Mouse (Mus musculus) MN1 (cell line): Measurements from ENCODE around the gene Morf4l1.

Experiments
- DNase-seq: peaks from one replicate; pipeline ENCODE4 v3.0.0-alpha.2; 2016; ENCODE audit warnings: low spot score

Morf4l1 gene

GRCm38 (mm10) chr9:90114567-90115307 lies at the start of gene Morf4l1:
Gene Morf4l1, minus strand, starts transcription at chr9:90114774.
- peak; percentile 97 for DNase-seq

- no peak for DNase-seq
Measured at GRCm38 (mm10) chr9:90163749-90164095, 49.1 kb upstream of the Morf4l1 start.

DNA sequence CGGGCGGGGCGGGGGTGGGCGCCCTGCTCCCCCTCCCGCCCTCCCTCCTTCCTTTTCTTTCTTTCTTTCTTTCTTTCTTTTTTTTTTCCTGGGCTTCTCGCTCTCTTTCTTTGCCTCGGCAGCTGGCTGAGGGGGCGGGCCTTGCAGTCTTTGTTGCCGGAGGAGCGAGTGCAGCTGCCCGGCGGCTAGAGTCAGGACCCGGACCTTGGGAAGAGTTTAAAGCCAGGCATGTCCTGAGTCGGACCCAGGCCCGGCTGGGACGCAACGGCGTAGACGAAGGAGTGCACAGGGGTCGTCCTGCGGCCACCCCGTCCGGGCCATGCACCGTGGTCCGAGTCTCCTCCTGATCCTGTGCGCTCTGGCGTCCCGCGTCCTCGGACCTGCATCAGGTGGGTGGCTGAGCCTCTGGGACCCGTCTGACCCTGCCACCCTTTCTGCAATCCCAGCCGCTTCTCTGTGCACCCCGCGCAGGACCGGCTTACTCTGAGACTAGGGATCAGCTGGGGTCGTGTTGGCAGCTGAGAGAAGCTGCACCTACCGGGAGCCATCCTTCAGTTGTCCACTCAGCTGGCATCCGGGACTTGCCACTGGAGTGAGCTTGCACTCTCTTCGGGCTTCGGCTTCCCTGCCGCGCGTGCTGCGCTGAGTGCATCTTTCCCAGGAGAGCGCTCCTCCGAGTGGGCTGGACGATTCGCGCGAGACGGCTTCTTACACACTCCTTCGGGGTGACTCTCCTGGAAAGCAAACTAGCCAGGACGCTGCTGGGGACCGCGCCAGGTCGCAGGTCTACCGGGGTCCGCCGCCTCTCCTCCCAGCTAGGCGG lies 48.6 kb upstream of the Morf4l1 start, which contains the start of gene Adamts7:
Gene Adamts7 (plus strand): TSS at position 144 of the 823 bp plus-strand sequence.
- no peak for DNase-seq

- no peak for DNase-seq
Measured at GRCm38 (mm10) chr9:90162243-90162925, 47.8 kb upstream of the Morf4l1 start.

DNA sequence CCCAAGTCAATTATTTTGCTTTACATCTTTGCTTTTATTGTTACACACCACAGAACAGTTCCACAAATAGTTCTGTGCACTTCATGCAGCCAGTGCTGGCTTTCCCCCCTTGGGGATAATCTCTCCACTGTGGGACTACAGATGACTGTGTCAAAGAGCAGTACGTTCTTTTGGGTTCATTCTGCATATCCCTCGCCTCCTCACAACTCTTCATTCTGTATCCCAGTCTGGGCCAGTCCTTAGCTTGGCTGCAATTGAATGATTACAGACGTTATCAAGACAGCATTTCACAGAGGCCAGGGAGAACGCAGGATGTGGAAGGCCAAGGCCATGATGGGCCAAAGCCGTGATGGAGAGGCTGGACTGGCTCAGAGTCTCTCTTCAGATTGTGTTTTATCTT lies 32.3 kb upstream of the Morf4l1 start:
- DNase-seq, result no peak

GRCm38 (mm10) chr9:90145788-90146187 lies 31.2 kb upstream of the Morf4l1 start:
- DNase-seq, result no peak

DNA sequence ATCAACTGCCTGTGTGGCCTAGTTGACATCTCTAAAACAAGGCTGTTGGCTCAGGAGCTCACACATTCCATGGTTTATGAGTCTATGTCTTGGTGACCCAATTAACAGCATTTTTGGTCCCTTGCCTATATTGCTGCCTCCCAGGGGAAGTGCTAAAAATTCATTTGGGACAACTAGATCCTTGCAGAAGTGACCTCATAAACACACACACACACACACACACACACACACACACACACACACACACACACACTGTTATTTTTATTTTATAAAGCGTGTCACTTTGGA lies 22.0 kb upstream of the Morf4l1 start:
- DNase-seq, result no peak

DNA sequence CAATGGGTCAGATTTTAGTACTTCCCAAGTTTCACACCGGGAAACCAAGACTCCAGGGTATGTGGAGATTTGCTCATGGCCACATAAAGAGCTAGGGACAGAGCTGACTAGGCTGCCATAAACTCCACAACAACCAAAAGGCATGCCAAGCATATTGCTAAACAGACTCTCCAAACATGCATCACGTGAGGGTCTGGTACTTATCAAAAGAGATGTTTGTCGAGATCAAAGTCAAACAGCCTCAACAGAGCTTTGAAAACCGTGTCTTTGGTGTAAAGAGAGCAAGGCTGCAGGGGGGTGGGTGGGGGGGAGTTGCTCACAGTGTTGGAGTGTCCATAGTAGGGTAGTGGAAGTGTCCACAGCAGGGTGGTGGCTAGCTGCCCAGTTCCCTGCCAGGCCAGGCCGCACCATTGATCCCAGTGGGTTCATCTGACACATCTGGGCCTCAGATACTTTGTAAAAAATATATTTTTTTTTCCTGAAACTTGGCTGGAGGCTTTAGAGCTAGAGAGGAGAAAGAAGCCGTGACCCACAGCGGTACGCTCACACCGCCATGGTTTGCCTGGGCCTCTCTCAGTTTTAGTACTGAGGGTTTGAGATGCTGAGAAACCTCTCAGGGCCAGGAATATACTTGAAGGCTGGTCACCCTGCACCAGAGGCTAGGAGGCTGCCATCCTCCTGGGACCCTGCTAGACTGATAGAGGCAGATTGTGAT lies 21.5 kb upstream of the Morf4l1 start:
- DNase-seq, result peak; percentile 35

- no peak for DNase-seq
Measured at GRCm38 (mm10) chr9:90135466-90135865, 20.9 kb upstream of the Morf4l1 start.

DNA sequence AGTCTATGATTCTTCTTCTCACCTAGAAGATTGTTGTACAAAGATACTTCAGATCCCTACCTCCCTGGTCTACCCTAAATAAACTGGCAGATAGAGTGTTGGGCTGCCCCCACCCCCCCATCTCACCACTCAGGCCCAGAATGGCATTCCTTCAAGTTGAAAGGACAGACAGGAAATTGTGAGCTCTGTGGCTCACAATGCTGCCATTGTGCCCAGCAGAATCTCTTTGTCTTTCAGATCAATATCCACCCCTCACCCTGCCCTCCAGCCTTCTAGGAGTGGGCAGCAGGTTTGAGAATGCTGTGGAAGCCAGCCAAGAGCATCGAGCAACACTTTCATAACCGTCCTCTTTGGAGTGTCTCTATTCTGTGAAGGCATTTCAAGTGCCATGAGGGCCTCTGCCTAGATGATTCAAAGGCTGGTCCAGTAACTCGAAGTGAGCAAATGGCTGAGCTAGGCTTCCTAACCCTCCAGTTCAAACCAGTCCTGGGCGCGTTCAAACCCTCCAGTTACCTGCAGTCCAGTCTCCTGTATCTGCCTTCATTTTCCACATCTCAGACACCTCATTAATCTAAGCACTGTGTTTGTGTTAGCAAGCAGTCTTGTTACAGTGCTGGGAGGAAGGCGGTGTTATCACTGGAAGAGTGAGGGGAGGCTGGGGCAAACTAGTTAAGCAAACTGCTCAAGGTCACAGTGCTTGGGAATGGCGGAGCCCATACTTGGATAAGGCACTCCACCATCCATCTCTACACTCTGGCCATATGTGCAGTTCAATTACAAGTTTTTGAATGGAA lies 19.2 kb upstream of the Morf4l1 start:
- no peak for DNase-seq

- no peak for DNase-seq
Measured at GRCm38 (mm10) chr9:90128636-90129201, 14.1 kb upstream of the Morf4l1 start.

GRCm38 (mm10) chr9:90127146-90127545 lies 12.6 kb upstream of the Morf4l1 start:
- DNase-seq, result no peak

DNA sequence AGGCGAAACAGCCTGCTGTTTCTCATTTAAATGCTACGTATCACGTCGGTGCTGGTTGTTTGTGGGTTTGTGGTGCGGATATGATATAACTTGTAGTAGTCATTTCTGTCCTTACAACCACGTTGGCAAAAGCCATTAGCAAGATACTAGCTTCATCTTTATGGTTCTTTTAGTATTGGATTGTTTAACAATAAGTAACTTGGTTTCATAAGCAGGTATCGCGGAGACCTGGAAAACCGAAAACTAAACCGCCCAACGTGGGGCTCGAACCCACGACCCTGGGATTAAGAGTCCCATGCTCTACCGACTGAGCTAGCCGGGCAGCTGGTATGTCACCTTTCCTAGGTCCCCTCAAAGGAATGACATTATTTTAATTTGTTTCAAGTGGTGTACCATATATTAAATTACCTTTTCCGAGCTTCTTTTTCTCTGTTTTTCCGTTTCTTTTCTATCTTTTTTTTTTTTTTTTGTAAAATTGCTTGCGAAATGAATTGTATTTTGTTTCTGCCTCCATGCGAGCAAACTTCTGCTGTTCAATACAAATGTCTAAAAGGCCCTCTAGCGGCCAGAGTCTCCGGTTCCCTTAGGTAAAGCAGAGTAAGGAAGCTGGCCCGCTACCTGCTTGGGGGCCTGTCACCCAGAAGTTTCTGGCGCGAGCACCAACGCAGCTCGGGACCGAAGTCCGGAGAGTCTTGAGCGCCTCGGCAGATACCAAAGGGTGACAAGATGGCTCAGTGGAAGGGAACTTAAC lies 11.9 kb upstream of the Morf4l1 start:
- peak; percentile 70 for DNase-seq

GRCm38 (mm10) chr9:90125416-90126099 lies 11.0 kb upstream of the Morf4l1 start:
- no peak for DNase-seq

DNA sequence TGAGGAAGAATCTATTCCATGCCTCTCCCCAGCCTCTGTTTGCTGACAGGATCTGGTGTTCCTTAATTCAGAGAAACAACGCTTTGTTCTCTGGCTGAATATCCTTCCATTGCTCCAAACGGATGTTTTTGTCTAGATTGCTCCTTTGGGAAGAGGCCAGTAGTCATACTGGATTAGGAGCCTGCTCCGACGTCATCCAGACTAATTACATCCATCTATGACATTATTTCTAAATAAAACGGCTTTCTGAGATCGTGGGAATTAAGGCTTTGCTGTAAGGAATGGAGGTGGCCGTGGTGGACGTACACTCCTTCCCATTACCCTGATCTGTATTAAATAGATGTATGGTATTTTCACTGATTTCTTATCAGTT lies 10.3 kb upstream of the Morf4l1 start:
- peak; percentile 41 for DNase-seq

GRCm38 (mm10) chr9:90124156-90124872 lies 9.7 kb upstream of the Morf4l1 start:
- no peak for DNase-seq

DNA sequence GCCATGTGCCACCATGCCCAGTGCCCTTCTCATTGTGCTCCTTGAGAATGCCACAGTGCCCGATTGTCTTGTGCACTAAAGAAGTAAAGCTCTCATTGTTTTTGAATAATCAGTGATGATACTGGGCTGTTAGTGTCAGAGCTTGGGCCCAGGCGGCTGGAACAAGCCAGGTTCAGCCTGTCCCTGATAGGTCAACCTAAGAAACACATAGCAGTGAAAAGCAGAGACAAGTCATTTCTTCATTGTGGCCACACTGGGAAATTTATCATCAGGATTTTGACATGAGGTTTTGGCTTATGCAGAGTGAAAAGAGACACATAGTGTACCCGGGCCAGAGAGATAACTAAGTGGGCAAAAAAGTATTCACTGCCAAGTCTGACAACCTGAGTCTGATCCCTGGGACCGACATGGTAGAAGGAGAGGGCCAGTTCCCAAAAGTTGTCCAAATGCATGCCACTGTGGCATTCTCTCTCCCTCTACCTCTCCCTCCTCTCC lies 7.7 kb upstream of the Morf4l1 start:
- no peak for DNase-seq

- DNase-seq, result no peak
Measured at GRCm38 (mm10) chr9:90117234-90117633, 2.7 kb upstream of the Morf4l1 start.

DNA sequence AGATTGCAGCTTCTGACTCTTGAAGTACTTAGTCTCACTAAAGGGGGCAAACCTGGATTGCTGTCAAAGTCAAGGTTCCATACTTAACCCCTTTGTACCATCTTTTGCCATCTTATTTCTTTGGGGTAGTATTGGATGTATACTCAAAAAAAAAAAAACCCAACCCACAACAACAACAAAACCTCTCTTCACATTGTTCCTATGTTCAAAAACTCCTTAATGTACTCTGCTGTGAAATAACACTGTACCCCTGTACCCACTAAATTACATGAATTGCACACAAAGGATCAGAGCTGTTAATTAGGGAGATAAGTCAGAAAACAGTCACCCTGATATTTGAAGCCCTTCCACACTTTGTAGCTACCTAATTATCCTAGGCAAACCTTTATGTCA lies 730 bp upstream of the Morf4l1 start:
- DNase-seq, result no peak
